8 mouse cellular contexts compared by ENCODE assay signal in genomic region chr15:83065543-83065942, GRCm38 (mm10). TPM values are rescaled to one million over a fixed set of nuclear protein-coding genes. Genes with fewer than 3 reads are reported as not detected.
DNase-seq lines count a peak whose midpoint lies in the region; ATAC-seq and TF ChIP-seq lines count a peak whose summit lies in the region.

No protein-coding gene starts in this region.

- no peak overlapping the region for H3K27ac ChIP-seq in liver, adult 2 months (replicated peaks; ENCODE audit: insufficient read depth, low read depth, low read length)

- no peaks in the 10 kb centered on the region for H3K27me3 ChIP-seq in liver, adult 2 months (ENCODE audit: control insufficient read depth, insufficient read depth, low read length)

- intact Hi-C loops in gastrocnemius, postnatal 36 days (cut with DNase I) = no loop called here

- TF ChIP-seq POLR2A in liver, adult 2 months (IDR thresholded peaks at IDR 0.05; ENCODE audit: extremely low read depth, insufficient read depth, low read length) = no peak

- peak; percentile 50 for DNase-seq in liver, adult 2 months (ENCODE audit: extremely low read depth, low read depth, low spot score)
- DNase-seq in liver = no peak
- DNase-seq in adrenal gland, postnatal 36 days = peak; percentile 84 to 88
- peak; percentile 81 to 82 for DNase-seq in kidney, postnatal 36 days
- no peak for DNase-seq in thymus, postnatal 14 days
- DNase-seq in testis, postnatal 14 days (ENCODE audit: low spot score) = no peak
- DNase-seq in gastrocnemius, postnatal 36 days = no peak

- 14% methylated on average over 4 of the region's 4 CpGs for WGBS in liver, adult 2 months

- peak; percentile 64 for ATAC-seq in megakaryocyte progenitor cell, adult 5-6 weeks (replicated peaks; ENCODE audit: poor library complexity)

- H3K9ac ChIP-seq in liver, adult 2 months (ENCODE audit: low read depth, low read length) = no peak overlapping the region

- H3K36me3 ChIP-seq in liver, adult 2 months (ENCODE audit: control insufficient read depth, insufficient read depth, low read length) = no peaks in the 10 kb centered on the region

- no peak for TF ChIP-seq CTCF in liver, adult 2 months (IDR thresholded peaks at IDR 0.05; ENCODE audit: low read depth, low read length)

- H3K79me2 ChIP-seq in liver, adult 2 months (ENCODE audit: control insufficient read depth, insufficient read depth, low read length) = no peaks in the 10 kb centered on the region

- H3K4me1 ChIP-seq in liver, adult 2 months (ENCODE audit: control insufficient read depth, insufficient read depth, low read length) = no peaks in the 10 kb centered on the region

- H3K4me3 ChIP-seq in liver, adult 2 months (ENCODE audit: insufficient read depth, low read depth, low read length) = no peak overlapping the region

RNA-seq across cellular contexts. Expression of gene Serhl, which starts 23.8 kb away (rescaled TPM):
- 51.6 and 58.1 TPM in 2 replicates for total RNA-seq in liver, adult 2 months (2014; rRNA removed)
- polyA plus RNA-seq in liver, adult 2 months (2012; rRNA removed) = 59.6 and 80.6 TPM in 2 replicates
- 10 to 100 TPM; 42.6 to 59.9 TPM for total RNA-seq in adrenal gland, postnatal 36 days (2021)
- total RNA-seq in megakaryocyte progenitor cell, adult 5-6 weeks (2015) = 36.7 and 56.1 TPM in 2 replicates
- 37.9 and 40.8 TPM in 2 replicates for total RNA-seq in megakaryocyte progenitor cell, adult 5-6 weeks (2017)
- total RNA-seq in gastrocnemius, postnatal 36 days (2021) = 10 to 100 TPM; 25.8 to 27.5 TPM

RNA-seq across cellular contexts. Expression of gene Nfam1, which starts 32.4 kb away (rescaled TPM):
- total RNA-seq in liver, adult 2 months (2014; rRNA removed) = 1.1 and 1.5 TPM in 2 replicates
- 1.8 and 3.2 TPM in 2 replicates for polyA plus RNA-seq in liver, adult 2 months (2012; rRNA removed)
- total RNA-seq in adrenal gland, postnatal 36 days (2021) = 1 to 10 TPM; 2.2 to 3.3 TPM
- total RNA-seq in megakaryocyte progenitor cell, adult 5-6 weeks (2015) = 40.9 and 43.6 TPM in 2 replicates
- 45.3 and 53.5 TPM in 2 replicates for total RNA-seq in megakaryocyte progenitor cell, adult 5-6 weeks (2017)
- 1 to 10 TPM in 1 of 2 experiments, under 1 TPM in 1; 0.28 to 1.0 TPM for total RNA-seq in gastrocnemius, postnatal 36 days (2021)

RNA-seq across cellular contexts. Expression of gene Rrp7a, which starts 57.1 kb away (rescaled TPM):
- 9.1 and 19.3 TPM in 2 replicates for total RNA-seq in liver, adult 2 months (2014; rRNA removed)
- polyA plus RNA-seq in liver, adult 2 months (2012; rRNA removed) = 44.1 and 44.7 TPM in 2 replicates
- 100 to 1,000 TPM; 108 to 127 TPM for total RNA-seq in adrenal gland, postnatal 36 days (2021)
- 47.7 and 50.9 TPM in 2 replicates for total RNA-seq in megakaryocyte progenitor cell, adult 5-6 weeks (2015)
- 56.3 and 69.6 TPM in 2 replicates for total RNA-seq in megakaryocyte progenitor cell, adult 5-6 weeks (2017)
- total RNA-seq in gastrocnemius, postnatal 36 days (2021) = 10 to 100 TPM; 33.6 to 40.4 TPM

Comparison
In these comparisons a context has a peak if more than half of its experiments do, and no peak if none do; other contexts are left out.
1. DNase-seq: peak in liver, adult 2 months (single experiment), adrenal gland, postnatal 36 days (2 of 2) and kidney, postnatal 36 days (2 of 2); none in liver (single experiment), thymus, postnatal 14 days (single experiment), testis, postnatal 14 days (single experiment) and gastrocnemius, postnatal 36 days (0 of 2).
2. RNA of gene Nfam1, which starts 32.4 kb away (total RNA-seq): 40.9 to 53.5 TPM in megakaryocyte progenitor cell, adult 5-6 weeks; 2.2 to 3.3 TPM in adrenal gland, postnatal 36 days, 1.1 to 1.5 TPM in liver, adult 2 months and 0.28 to 1.0 TPM in gastrocnemius, postnatal 36 days; every median in the first group is over 4 times any median in the second.